Mouse (Mus musculus): ENCODE measurements around the gene Gkn2. TPM values are rescaled to one million over a fixed set of nuclear protein-coding genes. Genes with fewer than 3 reads are reported as not detected.

Gkn2 gene
- total and polyA plus RNA-seq, 3 experiments: not detected

DNA sequence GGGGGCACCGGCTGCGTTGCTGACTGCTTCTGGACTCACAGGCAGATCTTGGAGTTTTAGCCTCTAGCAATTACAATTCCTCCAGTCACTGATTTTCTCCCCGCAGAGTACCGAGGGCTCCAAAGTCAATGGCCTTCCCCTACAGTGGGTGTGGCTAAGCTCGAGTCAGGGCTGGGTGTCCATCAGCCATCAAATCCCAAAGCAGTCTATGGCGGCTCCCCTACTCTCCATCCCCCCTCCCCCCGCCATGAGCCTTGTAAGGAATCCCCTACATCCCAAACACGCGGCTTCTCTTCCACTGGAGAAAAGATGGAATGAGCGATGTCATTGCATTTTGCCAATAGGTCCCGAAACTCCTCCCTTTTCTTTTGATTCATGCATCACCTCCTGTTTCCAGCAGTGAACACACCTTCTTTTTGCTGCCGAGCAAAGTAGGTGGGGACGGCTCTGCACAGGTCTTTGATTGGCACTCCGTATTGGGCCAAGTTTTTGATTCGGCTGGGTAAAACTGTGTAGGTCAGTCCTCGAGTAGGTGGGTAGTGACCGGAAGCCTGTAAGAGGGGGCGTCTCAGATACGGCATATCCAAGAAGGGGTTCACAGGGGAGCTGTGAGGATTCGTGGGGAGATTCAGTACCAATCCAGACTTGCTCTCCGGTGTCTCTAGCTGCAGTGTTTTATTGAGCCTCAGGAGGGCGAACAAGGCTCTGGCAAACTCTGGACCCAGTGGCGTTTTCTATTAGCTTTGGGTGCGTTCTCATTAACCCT is 11.0 kb downstream of the Gkn2 start:
- no peak for DNase-seq (ENCODE audit: low read depth, low spot score)
- peak; percentile 5 to 42 (median 19); a peak in 2 of 6 replicates for TF ChIP-seq CTCF (IDR thresholded peaks at IDR 0.05 in 2 of 3, conservative IDR thresholded peaks at IDR 0.05 in 1 of 3; ENCODE audit: control insufficient read depth in 1 of 3, insufficient read depth in 1 of 3, low read depth in 2 of 3, low read length in 3 of 3, poor library complexity in 1 of 3, severe bottlenecking in 1 of 3)
- peak; percentile 15; the same call in 1 of the 2 replicates for TF ChIP-seq SMC3 (IDR thresholded peaks at IDR 0.05; ENCODE audit: low read depth, low read length)
- no peak for TF ChIP-seq EP300 (IDR thresholded peaks at IDR 0.05; ENCODE audit: low read depth in 1 of 2, low read length in 2 of 2)
- TF ChIP-seq TAL1 (IDR thresholded peaks at IDR 0.05; ENCODE audit: low read length): no peak
- TF ChIP-seq RAD21 (IDR thresholded peaks at IDR 0.05; ENCODE audit: low read depth, low read length): peak; percentile 18
- TF ChIP-seq NRF1 (IDR thresholded peaks at IDR 0.05; ENCODE audit: insufficient read depth, low read depth, low read length, poor library complexity, severe bottlenecking): no peak
- TF ChIP-seq TBP (IDR thresholded peaks at IDR 0.05; ENCODE audit: low read depth, low read length): no peak
- no peak for TF ChIP-seq NELFE (IDR thresholded peaks at IDR 0.05; ENCODE audit: low read depth, low read length)
- no peak for TF ChIP-seq ETS1 (IDR thresholded peaks at IDR 0.05; ENCODE audit: low read depth, low read length)
- H3K27me3 ChIP-seq (ENCODE audit: control insufficient read depth in 1 of 2, insufficient read depth in 2 of 2, low read length in 2 of 2): peaks cover 0 to 9% of the 10 kb centered on the region in 2 experiments

DNA sequence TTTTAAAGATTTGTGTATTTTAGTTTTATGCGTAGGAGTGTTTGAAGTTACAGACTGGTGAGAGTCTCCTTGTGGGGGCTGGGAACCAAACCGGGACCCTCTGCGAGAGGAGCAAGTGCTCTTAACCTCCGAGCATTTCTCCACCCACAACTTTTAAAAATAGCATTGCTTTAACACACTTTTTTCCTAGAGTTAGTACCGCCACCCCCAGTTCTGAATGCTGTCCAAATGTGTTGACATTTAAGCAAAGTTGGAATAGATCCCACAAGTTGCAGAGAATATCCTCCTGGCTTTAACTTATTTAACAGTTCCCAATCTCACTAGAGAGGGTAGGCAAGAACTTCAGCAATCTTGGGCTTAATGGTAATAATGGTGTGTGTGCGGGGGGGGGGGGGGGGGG is 11.6 kb downstream of the Gkn2 start:
- H3K27me3 ChIP-seq (ENCODE audit: control insufficient read depth in 1 of 2, insufficient read depth in 2 of 2, low read length in 2 of 2): peaks cover 0 to 9% of the 10 kb centered on the region in 2 experiments
- H3K4me1 ChIP-seq (ENCODE audit: control insufficient read depth in 1 of 2, insufficient read depth in 2 of 2, low read length in 2 of 2): peaks cover 3 to 5% of the 10 kb centered on the region in 2 experiments; a peak in 3 of 4 replicates
- H3K4me3 ChIP-seq (ENCODE audit: control insufficient read depth in 1 of 2, insufficient read depth in 1 of 2, low read depth in 2 of 2, low read length in 2 of 2): no peak overlapping the region
- no peak overlapping the region for H3K27ac ChIP-seq (ENCODE audit: control insufficient read depth, low read depth, low read length)
- no peak for TF ChIP-seq CTCF (IDR thresholded peaks at IDR 0.05 in 2 of 3, conservative IDR thresholded peaks at IDR 0.05 in 1 of 3; ENCODE audit: control insufficient read depth in 1 of 3, insufficient read depth in 1 of 3, low read depth in 2 of 3, low read length in 3 of 3, poor library complexity in 1 of 3, severe bottlenecking in 1 of 3)
- no peak for TF ChIP-seq SIN3A (IDR thresholded peaks at IDR 0.05; ENCODE audit: low read length)
- H3K79me2 ChIP-seq (ENCODE audit: control insufficient read depth, insufficient read depth, low read length, poor library complexity): no peaks in the 10 kb centered on the region
- no peaks in the 10 kb centered on the region for H3K9me3 ChIP-seq (replicated peaks; ENCODE audit: insufficient read depth, low read length)
- H3K9ac ChIP-seq (ENCODE audit: control insufficient read depth, low read depth, low read length, poor library complexity, severe bottlenecking): no peak overlapping the region
- H3K36me3 ChIP-seq (ENCODE audit: control insufficient read depth in 1 of 2, insufficient read depth in 2 of 2, low read length in 2 of 2): 0 out of 4 replicates have a peak, but pooled peaks cover 0 to 2% of the 10 kb centered on the region in 2 experiments
- no peak for DNase-seq (ENCODE audit: low read depth, low spot score)

More for the DNA sequence above, 11.0 kb downstream of the Gkn2 start:
- Histone ChIP-seq H3K36me3 (ENCODE audit: control insufficient read depth in 1 of 2, insufficient read depth in 2 of 2, low read length in 2 of 2) (0 out of 4 replicates have a peak, but pooled peaks cover 0 to under 1% of the 10 kb centered on the region in 2 experiments), H3K9ac (ENCODE audit: control insufficient read depth, low read depth, low read length, poor library complexity, severe bottlenecking) (no peak overlapping the region), H3K4me1 (ENCODE audit: control insufficient read depth in 1 of 2, insufficient read depth in 2 of 2, low read length in 2 of 2) (peaks cover under 1 to 3% of the 10 kb centered on the region in 2 experiments; a peak in 3 of 4 replicates), H3K27ac (ENCODE audit: control insufficient read depth, low read depth, low read length) (no peak overlapping the region), H3K9me3 (replicated peaks; ENCODE audit: insufficient read depth, low read length) (no peaks in the 10 kb centered on the region), H3K4me3 (ENCODE audit: control insufficient read depth in 1 of 2, insufficient read depth in 1 of 2, low read depth in 2 of 2, low read length in 2 of 2) (no peak overlapping the region), H3K79me2 (ENCODE audit: control insufficient read depth, insufficient read depth, low read length, poor library complexity) (no peaks in the 10 kb centered on the region)

DNA sequence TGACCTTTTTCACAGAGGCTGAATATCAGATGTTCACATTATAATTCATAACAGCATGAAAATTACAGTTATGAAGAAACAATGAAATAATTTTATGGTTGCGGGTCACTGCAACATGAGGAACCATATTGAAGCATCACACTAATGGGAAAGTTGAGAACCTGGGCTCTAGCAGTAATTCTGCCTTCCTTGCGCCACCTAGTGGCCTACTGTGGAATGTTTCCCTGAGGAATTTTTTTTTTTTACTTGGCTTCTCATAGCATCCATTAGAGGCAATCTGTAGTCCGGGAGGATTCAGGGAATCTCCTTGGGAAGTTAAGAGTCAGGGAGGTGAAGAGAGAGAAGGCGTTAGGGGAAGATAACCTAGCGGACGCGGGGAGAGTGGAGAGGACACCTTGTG is 13.0 kb downstream of the Gkn2 start:
- peak; percentile 63 for DNase-seq (ENCODE audit: low read depth, low spot score)
- H3K79me2 ChIP-seq (ENCODE audit: control insufficient read depth, insufficient read depth, low read length, poor library complexity): no peaks in the 10 kb centered on the region
- no peak overlapping the region for H3K27ac ChIP-seq (ENCODE audit: control insufficient read depth, low read depth, low read length)
- no peak overlapping the region for H3K4me3 ChIP-seq (ENCODE audit: control insufficient read depth in 1 of 2, insufficient read depth in 1 of 2, low read depth in 2 of 2, low read length in 2 of 2)
- H3K27me3 ChIP-seq (ENCODE audit: control insufficient read depth in 1 of 2, insufficient read depth in 2 of 2, low read length in 2 of 2): peaks cover 2 to 9% of the 10 kb centered on the region in 2 experiments
- H3K9me3 ChIP-seq (replicated peaks; ENCODE audit: insufficient read depth, low read length): no peaks in the 10 kb centered on the region
- 0 out of 4 replicates have a peak, but pooled peaks cover 0 to 2% of the 10 kb centered on the region in 2 experiments for H3K36me3 ChIP-seq (ENCODE audit: control insufficient read depth in 1 of 2, insufficient read depth in 2 of 2, low read length in 2 of 2)
- H3K4me1 ChIP-seq (ENCODE audit: control insufficient read depth in 1 of 2, insufficient read depth in 2 of 2, low read length in 2 of 2): peaks cover 3 to 5% of the 10 kb centered on the region in 2 experiments; a peak in 3 of 4 replicates
- no peak overlapping the region for H3K9ac ChIP-seq (ENCODE audit: control insufficient read depth, low read depth, low read length, poor library complexity, severe bottlenecking)
- TF ChIP-seq MAFK (IDR thresholded peaks at IDR 0.05; ENCODE audit: borderline replicate concordance, low read depth, low read length): no peak
- TF ChIP-seq SMC3 (IDR thresholded peaks at IDR 0.05; ENCODE audit: low read depth, low read length): peak; percentile 81
- TF ChIP-seq CHD1 (IDR thresholded peaks at IDR 0.05; ENCODE audit: low read depth, low read length): no peak
- TF ChIP-seq ZMIZ1 (IDR thresholded peaks at IDR 0.05; ENCODE audit: low read depth, low read length): no peak
- TF ChIP-seq GATA1 (IDR thresholded peaks at IDR 0.05; ENCODE audit: low read depth, low read length): no peak
- no peak for TF ChIP-seq POLR2AphosphoS5 (IDR thresholded peaks at IDR 0.05; ENCODE audit: borderline replicate concordance, low read depth, low read length)
- TF ChIP-seq ZC3H11A (IDR thresholded peaks at IDR 0.05; ENCODE audit: low read depth, low read length): peak; percentile 72
- no peak for TF ChIP-seq CHD2 (IDR thresholded peaks at IDR 0.05; ENCODE audit: low read length)
- TF ChIP-seq GABPA (IDR thresholded peaks at IDR 0.05; ENCODE audit: low read depth, low read length): no peak
- no peak for TF ChIP-seq MYC (IDR thresholded peaks at IDR 0.05; ENCODE audit: low read depth, low read length)
- no peak for TF ChIP-seq MEF2A (IDR thresholded peaks at IDR 0.05; ENCODE audit: extremely low read depth, insufficient replicate concordance, low read depth, low read length, poor library complexity, severe bottlenecking)
- no peak for TF ChIP-seq HCFC1 (IDR thresholded peaks at IDR 0.05; ENCODE audit: low read depth, low read length)
- TF ChIP-seq MXI1 (IDR thresholded peaks at IDR 0.05; ENCODE audit: low read depth, low read length): no peak
- TF ChIP-seq TBP (IDR thresholded peaks at IDR 0.05; ENCODE audit: low read depth, low read length): no peak
- TF ChIP-seq MAZ (IDR thresholded peaks at IDR 0.05; ENCODE audit: low read depth, low read length): no peak

Data from MEL (cell line).